Mouse (Mus musculus) heart, adult 18-20 months (tissue): ENCODE results near the gene Fam221a. TPM values are rescaled to one million over a fixed set of nuclear protein-coding genes. Genes with fewer than 3 reads are reported as not detected.

ENCODE experiments used
- DNase-seq, 2 experiments: peaks; one replicate each; pipeline ENCODE4 v3.0.0; 2021 to 2022; ENCODE audit warnings: mixed read lengths in 1 of 2
- long read RNA-seq, 2 experiments: library from polyadenylated mRNA; stranded (forward); transcript quantifications; one replicate each; pipeline ENCODE4 v2.0.0; 2021
- total RNA-seq, 2 experiments: library from RNA; stranded (reverse); gene quantifications; 2 replicates each; pipeline ENCODE4 v1.2.3; 2021

The Fam221a gene
- total RNA-seq: under 1 TPM in 1 of 2 experiments, not detected in 1; 0.77 TPM
- long read RNA-seq, experiment 1: 0 reads
- long read RNA-seq, experiment 2, partial matches to known transcripts: 0 of 1 reads
- long read RNA-seq, experiment 2, other reads (novel, unspliced or antisense): 0 of 1 reads

GRCm38 (mm10) chr6:49367159-49368054, at the start of gene Fam221a:
Gene Fam221a (plus strand): TSS chr6:49367739.
- DNase-seq: peak; percentile 90 to 92

GRCm38 (mm10) chr6:49318966-49319594, 48.5 kb upstream of the Fam221a start, which contains the start of gene Ccdc126:
Gene Ccdc126 (plus strand): TSS chr6:49319274.
- peak; percentile 99 for DNase-seq

GRCm38 (mm10) chr6:49319595-49320315, 47.8 kb upstream of the Fam221a start:
- DNase-seq: no peak

GRCm38 (mm10) chr6:49321341-49321740, 46.2 kb upstream of the Fam221a start:
- no peak for DNase-seq

- DNase-seq: no peak
Measured at GRCm38 (mm10) chr6:49322056-49322455, 45.5 kb upstream of the Fam221a start.

GRCm38 (mm10) chr6:49322986-49323385, 44.6 kb upstream of the Fam221a start:
- no peak for DNase-seq

GRCm38 (mm10) chr6:49324528-49324927, 43.0 kb upstream of the Fam221a start:
- DNase-seq: no peak

- no peak for DNase-seq
Measured at GRCm38 (mm10) chr6:49325294-49325693, 42.2 kb upstream of the Fam221a start.

GRCm38 (mm10) chr6:49326846-49327245, 40.7 kb upstream of the Fam221a start:
- no peak for DNase-seq

- no peak for DNase-seq
Measured at GRCm38 (mm10) chr6:49331369-49332059, 36.0 kb upstream of the Fam221a start.

- DNase-seq: no peak
Measured at GRCm38 (mm10) chr6:49332060-49332370, 35.5 kb upstream of the Fam221a start.

- no peak for DNase-seq
Measured at GRCm38 (mm10) chr6:49338566-49338965, 29.0 kb upstream of the Fam221a start.

GRCm38 (mm10) chr6:49339145-49339544, 28.4 kb upstream of the Fam221a start:
- DNase-seq: no peak

GRCm38 (mm10) chr6:49343737-49344469, 23.6 kb upstream of the Fam221a start:
- no peak for DNase-seq

GRCm38 (mm10) chr6:49349826-49350225, 17.7 kb upstream of the Fam221a start:
- no peak for DNase-seq

- no peak for DNase-seq
Measured at GRCm38 (mm10) chr6:49354613-49355012, 12.9 kb upstream of the Fam221a start.

GRCm38 (mm10) chr6:49355171-49355570, 12.4 kb upstream of the Fam221a start:
- no peak for DNase-seq

- DNase-seq: no peak
Measured at GRCm38 (mm10) chr6:49360420-49360819, 7.1 kb upstream of the Fam221a start.

GRCm38 (mm10) chr6:49368212-49368611, 673 bp downstream of the Fam221a start:
- DNase-seq: peak in 1 of 2 experiments; percentile 6

GRCm38 (mm10) chr6:49372705-49373104, 5.2 kb downstream of the Fam221a start:
- DNase-seq: no peak

- no peak for DNase-seq
Measured at GRCm38 (mm10) chr6:49373943-49374342, 6.4 kb downstream of the Fam221a start.
